17 mouse cellular contexts compared by ENCODE assay signal in the genomic region with DNA sequence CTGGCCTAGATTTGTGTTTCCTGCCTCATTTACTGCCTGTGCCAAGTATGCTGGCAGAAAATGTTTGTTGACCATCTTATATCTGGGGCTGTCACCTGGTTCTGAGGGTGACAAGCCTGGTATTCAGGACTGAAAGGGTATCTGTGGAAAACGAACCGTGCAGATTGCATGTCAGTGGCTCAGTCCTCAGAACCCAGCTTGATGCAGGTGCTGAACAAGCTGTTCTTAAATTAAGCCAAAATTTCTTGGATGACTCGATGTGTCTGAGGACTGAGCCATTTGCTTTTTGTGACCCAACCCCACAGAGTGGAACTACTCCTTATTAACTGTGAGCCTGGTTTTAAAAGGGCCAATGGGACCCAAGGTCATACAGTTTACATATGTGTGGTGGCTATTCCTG. TPM values are rescaled to one million over a fixed set of nuclear protein-coding genes. Genes with fewer than 3 reads are reported as not detected.
A peak's percentile ranks its signal among the peaks of the same experiment; 100 is the strongest.
DNase-seq lines count a peak whose midpoint lies in the region; ATAC-seq and TF ChIP-seq lines count a peak whose summit lies in the region.
"Had no signal": no experiment of that assay in that cellular context is flagged by ENCODE, and none has a peak within 500 bp of the region (broad histone marks: within the 10 kb centered on the region; RNA-seq: fewer than 3 reads in every experiment).

No protein-coding gene starts in this region.

- no peak overlapping the region for H3K4me3 ChIP-seq in lung, postnatal 0 days (ENCODE audit: low read depth, low read length)
- H3K4me3 ChIP-seq: embryonic facial prominence, embryonic 10.5 days; forebrain, embryonic 15.5 days; limb, embryonic 13.5 days; myocyte; neural tube, embryonic 15.5 days had no signal

- intact Hi-C loops in heart, postnatal 25 days (cut with DNase I), result no loop called here

- TF ChIP-seq CTCF in lung, postnatal 0 days (IDR thresholded peaks at IDR 0.05), result no peak

- no peaks in the 10 kb centered on the region for H3K9me3 ChIP-seq in lung, postnatal 0 days (ENCODE audit: low read length)
- H3K9me3 ChIP-seq: embryonic facial prominence, embryonic 10.5 days; forebrain, embryonic 15.5 days; limb, embryonic 13.5 days; neural tube, embryonic 15.5 days had no signal

- H3K27me3 ChIP-seq in lung, postnatal 0 days (replicated peaks; ENCODE audit: insufficient read depth, low read length), result no peaks in the 10 kb centered on the region
- H3K27me3 ChIP-seq: forebrain, embryonic 15.5 days; limb, embryonic 13.5 days; neural tube, embryonic 15.5 days; Patski had no signal

- H3K36me3 ChIP-seq in lung, postnatal 0 days (ENCODE audit: insufficient read depth, low read length), result no peaks in the 10 kb centered on the region
- H3K36me3 ChIP-seq: embryonic facial prominence, embryonic 10.5 days; forebrain, embryonic 15.5 days; limb, embryonic 13.5 days; neural tube, embryonic 15.5 days had no signal

- no peak for TF ChIP-seq EP300 in lung, postnatal 0 days (IDR thresholded peaks at IDR 0.05)

- 53% methylated on average over 3 of the region's 3 CpGs for WGBS in lung, postnatal 0 days

- H3K4me2 ChIP-seq in lung, postnatal 0 days (replicated peaks; ENCODE audit: low read depth, low read length), result no peak overlapping the region
- H3K4me2 ChIP-seq: forebrain, embryonic 15.5 days; limb, embryonic 13.5 days; neural tube, embryonic 15.5 days had no signal

- no peaks in the 10 kb centered on the region; the same call in 1 of the 2 replicates for H3K4me1 ChIP-seq in lung, postnatal 0 days (ENCODE audit: insufficient read depth, low read depth, low read length)
- H3K4me1 ChIP-seq: neural tube, embryonic 15.5 days had no signal

- H3K9ac ChIP-seq in lung, postnatal 0 days (replicated peaks; ENCODE audit: low read depth), result no peak overlapping the region
- H3K9ac ChIP-seq: forebrain, embryonic 15.5 days; limb, embryonic 13.5 days; liver, embryonic 14.5 days; neural tube, embryonic 15.5 days had no signal

- H3K27ac ChIP-seq in lung, postnatal 0 days (ENCODE audit: low read length), result no peak overlapping the region
- H3K27ac ChIP-seq: embryonic facial prominence, embryonic 10.5 days; forebrain, embryonic 15.5 days; limb, embryonic 13.5 days; liver, embryonic 14.5 days; neural tube, embryonic 15.5 days had no signal

- ATAC-seq in lung, postnatal 0 days, result peak; percentile 26; the same call in 1 of the 2 replicates
- ATAC-seq: forebrain, embryonic 15.5 days; Patski had no signal

- DNase-seq in heart, adult 18-20 months, result peak; percentile 44 to 51
- DNase-seq in heart, postnatal 25 days (ENCODE audit: low spot score), result no peak
- DNase-seq in lung, postnatal 0 days (ENCODE audit: low spot score), result peak; percentile 29
- no peak for DNase-seq in lung, postnatal 25 days (ENCODE audit: low spot score)
- DNase-seq in cerebellum, postnatal 10 days, result peak; percentile 76
- DNase-seq in adrenal gland, adult 18-20 months (ENCODE audit: low spot score in 2 of 2), result no peak
- no peak for DNase-seq in adrenal gland, adult 2 months
- DNase-seq: kidney, adult 9 months; midbrain, embryonic 14.5 days; retina, postnatal 1 day had no signal

RNA-seq across cellular contexts. Expression of gene Eepd1, which starts 32.2 kb away (rescaled TPM):
- total RNA-seq in heart, adult 18-20 months (2021), result 10 to 100 TPM; 21.5 to 25.5 TPM
- total RNA-seq in heart, postnatal 25 days (2021), result 10 to 100 TPM; 16.8 to 21.2 TPM
- 16.7 and 19.2 TPM in 2 replicates for polyA plus RNA-seq in lung, postnatal 0 days (2015; fragmentation: Nextera tagmentation; extraction: Ambion mirVana)
- total RNA-seq in adrenal gland, adult 18-20 months (2021), result 10 to 100 TPM; 20.3 to 60.0 TPM
- total RNA-seq in adrenal gland, adult 2 months (2021), result 10 to 100 TPM; 28.4 to 32.8 TPM
- 26.1 and 36.0 TPM in 2 replicates for polyA plus RNA-seq in adrenal gland, adult 2 months (2012; rRNA removed)

Comparison
In these comparisons a context has a peak if more than half of its experiments do, and no peak if none do; other contexts are left out.
1. DNase-seq: peak in heart, adult 18-20 months (2 of 2), lung, postnatal 0 days (single experiment) and cerebellum, postnatal 10 days (2 of 2); none in heart, postnatal 25 days (single experiment), lung, postnatal 25 days (single experiment), adrenal gland, adult 18-20 months (0 of 2) and adrenal gland, adult 2 months (single experiment).